Mouse (Mus musculus): Measurements from ENCODE around the gene Il20rb.

Gene Il20rb

DNA sequence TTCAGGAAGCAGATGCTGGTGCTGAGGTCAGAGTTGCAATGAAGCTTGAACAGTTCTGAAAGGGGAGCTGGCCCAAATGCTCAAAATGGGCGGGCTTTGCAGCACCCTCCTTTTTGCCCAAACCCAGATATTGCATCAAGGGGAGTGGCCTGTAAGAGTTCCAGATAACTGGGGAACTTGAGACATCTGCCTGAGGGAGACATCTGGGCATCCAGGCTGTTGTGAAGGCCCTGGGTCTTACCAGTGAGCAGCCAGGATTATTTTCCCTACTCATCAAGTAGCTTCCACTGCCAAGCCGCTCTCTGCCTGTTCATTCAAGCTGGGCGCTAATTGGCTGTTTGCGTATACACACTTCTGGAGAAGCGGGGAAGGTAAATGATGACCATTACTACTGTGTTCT, at the start of gene Il20rb:
TSS of gene Il20rb (minus strand) at position 358 of the 400 bp plus-strand sequence.
- DNase-seq (ENCODE audit: low read depth, low spot score), result no peak

DNA sequence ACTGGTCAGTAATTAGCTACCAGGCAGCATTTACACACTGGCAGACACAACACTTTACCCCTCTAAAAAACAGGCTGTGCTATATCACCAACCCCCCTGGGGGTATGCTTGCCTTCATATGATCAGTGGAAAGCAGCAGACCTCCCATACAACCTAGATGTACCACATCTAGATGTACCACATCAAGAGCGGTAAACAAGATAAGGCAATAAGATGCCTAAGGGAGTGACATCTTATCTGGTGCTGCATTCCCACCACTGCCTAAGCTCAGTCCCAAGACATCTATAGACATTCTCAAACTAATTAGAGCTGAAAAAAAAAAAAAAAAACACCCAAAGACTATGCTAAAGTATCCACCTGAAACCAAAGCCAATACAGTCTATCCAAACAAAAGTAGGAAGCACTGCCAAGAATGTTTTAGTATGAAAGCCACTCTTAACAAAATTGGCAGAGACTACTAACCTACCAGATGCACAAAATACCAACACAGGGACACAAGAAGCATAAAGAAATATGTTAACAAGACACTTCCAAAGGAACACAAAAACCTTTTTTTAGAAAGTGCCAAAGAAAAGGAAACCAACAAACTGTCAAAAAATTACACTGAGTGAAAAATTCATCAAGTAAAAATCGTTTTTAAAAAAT, 49.2 kb upstream of the Il20rb start:
- DNase-seq (ENCODE audit: low read depth, low spot score), result no peak

DNA sequence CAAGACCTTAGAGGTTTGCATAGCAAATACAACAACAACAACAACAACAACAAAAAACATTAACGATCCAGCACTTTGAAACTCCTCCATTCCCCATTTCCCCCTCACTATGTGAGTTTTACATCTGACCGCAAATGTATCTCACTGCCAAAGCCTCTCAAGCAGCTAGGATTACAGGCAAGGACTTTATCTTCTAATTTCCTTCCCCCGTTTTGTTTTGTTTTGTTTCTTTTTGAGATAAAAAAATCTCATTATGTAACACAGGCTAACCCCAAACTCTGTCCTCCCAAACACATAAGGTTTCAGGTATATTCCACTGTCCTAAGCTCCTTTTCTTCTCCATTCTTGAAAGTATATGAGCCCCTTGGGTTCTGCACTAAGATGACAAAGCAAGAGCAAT, 48.1 kb upstream of the Il20rb start:
- no peak for DNase-seq (ENCODE audit: low read depth, low spot score)

DNA sequence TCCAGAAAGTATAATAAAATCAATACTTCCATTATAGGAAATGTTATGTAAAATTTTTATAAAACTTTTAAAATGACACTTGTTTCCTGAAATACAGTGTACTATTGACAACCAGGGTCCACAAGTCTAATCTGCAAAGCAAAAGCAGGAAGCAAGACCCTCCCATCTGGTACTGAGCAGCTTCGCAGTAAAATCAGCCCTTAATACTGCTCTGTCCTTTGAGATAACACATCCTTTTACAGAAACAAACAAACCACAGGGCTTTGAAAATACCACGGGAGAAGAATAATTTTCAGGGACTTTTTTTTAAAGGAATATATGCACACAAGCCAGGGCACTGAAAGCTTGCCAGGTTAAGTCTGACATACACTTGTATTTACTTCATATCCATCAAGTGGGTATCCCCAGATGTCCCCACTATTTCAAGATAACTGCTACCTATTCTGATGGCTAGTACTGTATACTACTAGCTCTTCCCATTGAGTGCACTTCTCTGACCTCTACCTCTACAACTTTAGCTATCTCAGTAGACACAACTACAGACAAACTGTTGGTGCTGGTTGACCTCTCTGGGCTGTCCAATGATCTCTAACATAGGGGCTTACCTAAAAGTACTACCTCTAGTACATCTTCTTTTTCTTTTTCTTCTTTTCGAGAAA, 46.4 kb upstream of the Il20rb start:
- DNase-seq (ENCODE audit: low read depth, low spot score), result no peak

DNA sequence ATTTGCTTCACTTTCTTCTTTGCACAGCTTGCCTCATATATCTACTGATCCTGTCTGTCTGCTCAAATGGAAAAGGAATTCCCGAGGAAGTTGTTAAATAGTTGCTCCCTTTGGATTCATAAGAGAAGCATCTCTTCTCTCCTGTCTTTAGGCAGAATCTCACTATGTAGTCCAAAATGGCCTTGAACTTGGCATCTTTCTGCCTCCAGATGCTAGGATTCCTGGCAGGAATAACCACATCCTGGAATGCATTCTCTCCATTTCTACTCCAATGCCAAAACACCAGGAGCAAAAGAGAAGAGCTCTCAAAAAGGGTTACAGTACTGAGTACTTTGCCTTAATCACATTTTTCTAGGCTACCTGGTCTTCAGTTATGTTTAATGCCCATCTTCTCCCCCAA, 44.7 kb upstream of the Il20rb start:
- DNase-seq (ENCODE audit: low read depth, low spot score), result no peak

DNA sequence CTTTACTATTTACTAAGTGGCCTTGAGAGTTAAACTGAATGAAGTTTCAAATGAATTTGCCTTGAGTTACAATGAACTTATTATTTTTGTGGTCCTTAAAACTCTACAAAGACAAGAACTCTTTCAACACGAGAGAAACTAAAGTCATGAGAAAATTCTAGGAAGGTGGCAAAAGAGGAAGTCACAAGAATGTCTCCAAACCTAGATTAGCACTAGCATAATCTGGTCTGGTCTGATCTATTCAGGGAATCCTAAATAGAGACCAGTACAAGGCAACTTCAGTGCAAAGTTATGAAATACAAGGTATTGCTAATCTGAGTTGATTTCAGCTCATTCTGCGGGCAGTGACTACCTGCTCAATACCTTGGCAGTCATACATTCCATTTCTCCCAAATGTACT, 38.6 kb upstream of the Il20rb start:
- no peak for DNase-seq (ENCODE audit: low read depth, low spot score)

DNA sequence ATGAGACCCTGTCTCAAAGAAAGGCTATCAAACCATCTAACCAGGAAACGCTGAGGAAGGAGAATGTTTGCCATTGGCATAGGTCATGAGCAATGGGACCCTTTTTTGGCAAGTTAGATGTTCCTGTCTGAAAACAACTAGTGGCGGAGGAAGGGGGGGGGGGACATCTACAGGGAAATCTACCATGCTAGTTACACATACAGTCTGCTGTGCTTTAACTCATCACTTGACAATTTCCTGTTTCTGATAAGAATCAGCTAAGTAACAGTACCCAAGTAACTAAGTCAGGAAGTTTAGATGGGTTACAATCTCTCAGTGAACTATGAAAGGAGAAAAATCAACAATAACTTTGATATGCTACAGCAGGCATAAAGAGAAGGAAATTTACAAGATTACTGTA, 35.4 kb upstream of the Il20rb start:
- DNase-seq (ENCODE audit: low read depth, low spot score), result no peak

DNA sequence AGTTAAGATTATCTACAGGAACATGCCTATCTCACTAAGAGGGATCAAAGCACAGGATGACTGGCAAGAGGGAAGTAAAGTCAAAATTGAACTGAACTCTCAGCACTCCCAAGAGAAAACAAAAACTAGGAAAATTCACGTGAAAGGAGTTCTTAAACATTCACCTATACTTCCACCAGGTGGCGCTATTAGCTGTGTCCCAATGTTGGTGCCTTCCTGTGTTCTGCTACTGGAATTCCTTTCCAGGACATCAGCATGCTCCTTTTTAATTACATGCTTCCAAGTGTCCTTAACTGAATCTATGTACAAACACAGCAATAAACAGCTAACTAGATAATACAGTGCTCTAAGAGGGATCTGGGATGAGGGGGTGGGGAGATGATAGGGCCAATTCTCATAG, 34.0 kb upstream of the Il20rb start:
- DNase-seq (ENCODE audit: low read depth, low spot score), result peak; percentile 80

DNA sequence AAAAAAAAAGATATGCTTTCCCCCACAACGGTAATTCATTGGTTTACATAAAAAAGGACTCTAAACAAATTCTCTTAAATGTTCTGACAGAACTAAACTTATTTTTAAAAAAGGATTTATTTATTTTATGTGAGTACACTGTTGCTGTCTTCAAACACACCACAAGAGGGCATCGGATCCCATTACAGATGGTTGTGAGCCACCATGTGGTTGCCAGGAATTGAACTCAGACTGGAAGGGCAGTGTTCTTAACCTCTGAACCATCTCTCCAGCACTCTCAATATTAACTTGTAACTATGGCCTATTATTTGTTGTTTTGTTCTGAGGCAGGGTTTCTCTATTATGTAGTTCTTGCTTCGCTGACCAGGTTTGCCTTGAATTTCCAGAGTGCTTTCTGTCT, 33.4 kb upstream of the Il20rb start:
- no peak for DNase-seq (ENCODE audit: low read depth, low spot score)

DNA sequence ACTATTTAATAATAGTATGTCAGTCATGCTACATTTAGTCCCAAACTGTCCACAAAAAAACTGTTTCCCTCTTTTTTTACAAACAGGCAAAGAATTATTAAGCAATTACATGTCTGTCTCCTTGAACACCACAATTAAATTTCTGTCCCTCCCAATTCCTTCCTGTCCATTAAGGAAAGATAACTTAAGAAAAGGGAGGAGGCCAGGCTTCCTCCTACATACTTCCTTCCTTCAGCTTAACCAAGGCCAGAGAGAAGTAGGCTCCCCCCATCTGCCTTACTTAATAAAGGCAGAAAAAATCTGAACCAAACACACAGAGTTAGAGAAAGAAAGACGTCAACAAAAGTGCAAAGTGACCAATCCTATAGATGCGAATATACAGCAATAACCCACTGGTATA, 21.0 kb upstream of the Il20rb start:
- DNase-seq (ENCODE audit: low read depth, low spot score), result no peak

DNA sequence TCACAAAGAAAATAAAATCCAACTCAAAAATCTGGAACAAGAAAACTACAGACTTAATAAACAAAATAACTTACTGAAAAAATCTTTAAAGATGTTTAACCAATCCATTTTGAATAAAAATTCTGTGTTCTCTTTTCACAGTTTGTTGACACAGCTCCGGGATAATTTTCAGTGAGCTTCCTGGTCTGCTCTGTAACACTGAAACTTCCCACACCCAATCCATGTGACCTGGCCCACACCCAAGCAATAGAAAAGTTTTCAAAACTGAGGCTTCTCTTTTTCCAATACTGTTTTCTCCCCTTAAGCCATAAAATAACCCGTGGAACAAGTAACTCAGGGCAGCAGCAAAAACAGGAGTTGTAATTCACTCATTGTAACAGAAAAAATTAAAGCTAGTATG, 20.1 kb upstream of the Il20rb start:
- DNase-seq (ENCODE audit: low read depth, low spot score), result no peak

DNA sequence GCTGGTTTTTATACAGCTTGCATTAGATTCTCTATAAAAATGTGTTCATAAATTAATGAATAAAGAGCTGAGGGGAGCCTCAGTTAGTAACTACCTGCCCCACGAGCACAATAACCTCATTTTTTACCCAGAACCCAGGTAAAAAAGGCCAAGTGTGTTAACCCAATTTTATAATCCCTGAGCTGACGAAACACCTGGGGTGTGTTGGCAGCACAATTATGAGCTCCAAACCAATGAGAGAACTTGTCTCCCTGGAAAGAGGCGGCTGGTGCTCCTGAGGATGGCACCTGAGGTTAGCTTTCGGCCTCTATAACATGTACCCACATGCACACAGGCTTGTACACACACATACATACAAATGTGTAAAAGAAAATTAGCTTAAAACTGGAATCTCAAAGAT, 18.9 kb upstream of the Il20rb start:
- DNase-seq (ENCODE audit: low read depth, low spot score), result no peak

DNA sequence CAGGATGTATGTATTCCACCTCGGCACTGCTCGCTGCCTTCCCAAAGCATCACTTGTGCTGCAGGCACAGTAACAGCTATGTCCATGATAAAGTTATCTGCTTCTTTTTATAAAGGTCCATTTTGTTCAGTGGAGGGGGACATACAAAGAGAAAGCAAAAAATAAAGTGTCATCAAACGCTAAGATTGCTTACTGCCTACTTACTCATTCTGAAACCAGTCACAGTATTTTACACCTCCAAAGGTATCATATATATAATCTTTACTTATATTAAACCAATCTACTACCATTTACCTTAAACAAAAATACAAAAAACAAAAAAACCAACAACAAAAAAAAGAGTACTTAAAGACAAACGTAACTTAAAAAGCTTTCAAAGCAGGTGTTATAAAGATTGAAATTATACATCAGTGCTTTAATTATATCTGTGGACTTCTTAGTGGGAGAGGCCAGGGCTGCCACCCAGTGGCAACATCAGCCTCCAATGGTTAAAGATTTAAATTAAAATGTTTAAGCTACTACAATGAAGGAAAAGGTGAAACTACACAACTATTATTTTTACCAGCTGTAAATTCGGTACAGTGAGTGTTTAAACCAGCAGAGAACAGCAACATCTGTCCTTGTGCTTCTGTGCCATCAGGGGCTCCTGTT, 7.1 kb upstream of the Il20rb start:
- DNase-seq (ENCODE audit: low read depth, low spot score), result no peak

DNA sequence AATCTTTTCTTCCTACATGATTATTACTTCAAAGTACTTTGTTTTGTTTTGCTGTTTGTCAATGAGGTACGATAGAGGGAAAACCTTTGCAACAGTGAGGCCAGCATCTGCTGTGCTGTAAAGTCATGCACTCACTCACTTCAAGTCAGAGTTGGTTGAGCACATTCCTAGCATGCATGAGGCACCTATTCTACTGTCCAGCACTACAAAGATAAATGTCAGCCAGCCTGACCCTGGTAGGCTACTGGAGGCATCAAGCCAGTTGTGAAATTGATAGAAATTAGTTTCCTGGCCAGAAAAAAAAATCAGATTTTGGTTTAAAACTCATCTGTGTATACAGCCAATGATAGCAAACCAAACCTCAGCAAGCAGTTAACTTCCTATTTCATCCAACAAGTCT, 4.8 kb upstream of the Il20rb start:
- no peak for DNase-seq (ENCODE audit: low read depth, low spot score)

DNA sequence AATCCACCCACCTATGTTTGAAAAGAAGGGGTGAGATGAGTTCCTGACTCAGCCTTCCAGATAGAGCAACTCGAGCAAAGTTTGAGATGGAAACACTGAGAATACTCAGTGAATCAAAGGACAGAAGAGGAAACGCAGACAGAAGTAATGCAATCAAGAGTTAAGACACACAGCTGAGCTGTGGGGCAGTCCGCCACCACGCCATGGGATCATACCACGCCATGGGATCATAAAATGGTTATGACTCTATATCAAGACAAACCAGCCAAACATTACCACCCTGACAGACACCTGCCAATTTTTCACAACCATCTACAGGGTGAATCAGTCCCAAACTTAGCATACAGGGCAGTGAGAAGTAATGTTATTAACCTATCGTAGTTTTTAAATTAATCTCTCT, 2.4 kb upstream of the Il20rb start:
- no peak for DNase-seq (ENCODE audit: low read depth, low spot score)

DNA sequence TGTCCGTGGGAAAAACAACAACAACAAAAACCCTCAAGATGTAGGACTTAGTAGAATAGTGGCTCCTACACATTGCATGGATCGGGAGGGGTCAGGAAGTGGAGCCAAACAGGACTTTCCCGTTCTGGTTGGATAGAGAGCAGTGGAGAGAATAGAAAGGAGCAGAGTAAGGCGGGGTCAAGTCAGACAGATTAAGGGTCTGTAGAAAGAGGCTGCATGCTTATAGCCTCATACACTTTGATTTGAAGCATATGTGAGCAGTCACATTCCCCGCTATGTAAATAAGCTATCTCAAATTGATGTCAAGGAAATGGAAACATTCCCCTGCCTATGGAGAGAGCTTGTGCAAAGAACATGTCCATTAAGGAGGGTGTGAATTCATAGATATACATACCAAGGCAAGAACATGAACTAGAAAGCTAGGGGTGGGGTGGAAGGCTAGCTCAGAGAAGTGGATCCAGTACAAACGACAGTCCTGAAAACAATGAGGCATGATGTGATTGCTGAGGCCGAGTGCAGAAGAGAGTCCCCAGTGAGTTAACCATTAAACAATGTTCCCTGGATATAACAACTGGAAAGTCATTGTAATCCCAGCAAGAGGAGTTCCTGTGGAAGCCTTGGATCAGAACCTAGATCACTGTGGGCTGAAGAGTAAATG, 1.6 kb upstream of the Il20rb start:
- DNase-seq (ENCODE audit: low read depth, low spot score), result no peak

DNA sequence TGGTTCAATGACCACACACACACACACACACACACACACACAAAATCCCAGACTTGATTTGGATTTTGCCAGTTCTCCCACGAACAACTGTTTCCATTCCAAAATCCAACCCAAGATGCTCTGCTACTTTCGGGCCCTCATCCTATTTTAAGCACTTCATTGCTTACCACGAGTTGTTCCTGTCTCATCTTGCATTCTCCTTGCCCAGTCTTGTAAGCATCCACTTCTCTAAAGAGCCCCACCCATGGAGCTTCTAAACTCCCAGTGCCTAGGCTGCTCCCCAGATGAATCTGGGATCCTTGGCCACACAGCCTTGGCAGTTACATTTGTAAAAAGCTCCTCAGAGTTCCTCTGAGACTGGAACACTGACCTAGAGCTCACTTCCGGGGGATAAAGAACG, 3.3 kb downstream of the Il20rb start:
- no peak for DNase-seq (ENCODE audit: low read depth, low spot score)

DNA sequence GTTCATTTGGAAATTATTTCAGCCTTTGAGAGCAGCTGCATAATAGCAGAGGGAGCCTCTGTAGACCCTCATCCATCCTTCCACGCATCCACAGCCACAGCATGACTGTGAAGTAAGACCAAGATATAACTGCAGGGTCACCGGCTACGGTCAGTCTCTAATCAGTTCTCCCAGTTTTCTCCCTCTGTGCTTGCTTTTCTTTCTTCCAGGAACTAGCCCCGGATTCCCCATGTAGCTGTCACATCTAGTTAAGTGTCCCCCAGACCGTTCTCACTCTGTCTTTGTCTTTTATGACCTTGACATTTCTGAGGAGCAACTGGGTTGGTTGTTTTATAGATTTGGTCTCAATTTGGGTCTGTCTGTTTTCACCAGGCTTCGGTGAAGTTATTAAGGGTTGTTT, 5.0 kb downstream of the Il20rb start:
- DNase-seq (ENCODE audit: low read depth, low spot score), result no peak

DNA sequence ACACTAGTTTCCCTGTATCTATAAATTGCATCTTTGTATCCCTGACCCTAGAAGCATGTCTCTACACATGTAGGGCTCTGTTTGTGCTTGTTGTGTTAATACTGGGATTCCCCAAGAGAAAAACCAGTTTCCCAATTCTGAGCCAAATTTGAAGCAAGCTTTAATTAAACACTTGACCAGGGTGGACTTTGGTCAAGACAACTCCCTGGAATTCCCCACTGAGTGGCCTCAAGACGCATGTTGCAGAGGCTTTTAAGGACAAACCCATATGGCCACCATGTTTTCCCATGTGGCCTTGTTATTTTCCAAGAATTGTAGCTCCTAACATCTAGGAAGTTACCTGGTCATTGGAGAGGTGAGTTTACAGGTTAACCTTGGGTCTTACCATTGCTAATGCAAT, 12.5 kb downstream of the Il20rb start:
- no peak for DNase-seq (ENCODE audit: low read depth, low spot score)

DNA sequence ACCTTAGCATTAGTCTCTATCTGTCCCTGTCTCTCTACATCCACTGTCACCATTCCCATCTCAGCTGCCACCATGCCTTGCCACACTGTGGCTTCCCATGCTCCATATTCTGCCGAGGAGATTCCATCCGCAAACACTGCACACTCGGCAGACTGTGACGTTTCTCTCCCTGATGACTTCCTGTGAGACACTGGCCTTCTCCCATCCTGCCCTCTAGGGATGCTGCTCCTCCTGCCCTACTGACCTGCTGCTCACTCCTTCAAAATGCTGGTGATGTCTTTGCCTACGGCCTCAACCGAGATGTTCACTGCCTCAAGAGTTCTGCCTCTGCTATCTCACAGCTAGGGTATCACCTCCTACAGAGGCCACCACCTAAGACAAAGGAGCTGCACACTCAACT, 13.2 kb downstream of the Il20rb start:
- no peak for DNase-seq (ENCODE audit: low read depth, low spot score)

DNA sequence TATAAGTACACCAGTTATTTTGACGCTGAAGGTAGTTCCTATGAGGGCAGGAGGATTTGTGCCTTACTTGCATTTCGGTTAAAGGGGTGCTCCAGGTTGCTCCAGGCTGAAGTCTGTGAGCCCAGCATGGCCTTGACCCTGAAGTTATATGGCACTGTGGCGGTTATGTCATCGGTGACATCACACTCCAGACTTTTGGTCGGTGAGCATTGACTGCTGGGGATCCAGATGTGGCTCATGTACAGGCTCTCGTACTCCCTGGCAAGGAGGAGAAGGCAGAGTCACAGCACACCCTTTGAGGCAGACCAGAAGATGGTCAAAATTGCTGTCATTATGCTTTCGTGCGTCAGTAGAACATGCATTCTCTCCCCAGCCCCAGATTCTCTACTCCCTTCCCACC, 13.7 kb downstream of the Il20rb start:
- DNase-seq (ENCODE audit: low read depth, low spot score), result no peak

DNA sequence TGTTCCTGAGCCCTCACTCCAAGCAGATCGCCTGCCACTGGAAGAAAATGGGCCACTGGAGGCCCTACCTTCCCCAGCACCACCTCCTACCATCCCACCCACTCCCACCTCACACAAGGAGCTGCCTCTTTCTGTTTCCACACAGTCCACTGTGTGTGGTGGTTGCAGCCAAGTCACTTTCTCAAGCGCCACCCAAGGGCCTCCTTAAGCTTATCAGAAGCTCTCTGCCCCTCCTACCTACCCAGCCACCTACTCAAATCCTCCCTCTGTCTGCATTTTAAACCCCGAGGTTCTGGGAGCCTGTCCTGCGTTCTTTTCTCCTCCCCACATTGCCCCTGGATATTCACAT, 15.0 kb downstream of the Il20rb start:
- no peak for DNase-seq (ENCODE audit: low read depth, low spot score)

Measured in ZHBTc4 (cell line).